Mouse (Mus musculus) embryonic facial prominence, embryonic 12.5 days (tissue): ENCODE data around the gene Cnp. TPM values are rescaled to one million over a fixed set of nuclear protein-coding genes. Genes with fewer than 3 reads are reported as not detected.
A peak's percentile ranks its signal among the peaks of the same experiment; 100 is the strongest.
"Not testable (repeated sequence)": the region's sequence is repeated elsewhere in the genome, so short reads cannot be mapped to it uniquely, and the experiment has no call there.

Source experiments
- ATAC-seq: fragments of 200-750 bp; cut with Nextera tagmentation; 2 replicates; pipeline ENCODE4 v1.8.0; 2017; ENCODE audit not compliant: insufficient number of reproducible peaks, insufficient read depth, low FRiP score, low TSS enrichment
- H3K27ac ChIP-seq: fragments of 300-500 bp; sonication (generic); 2 replicates; pipeline ENCODE4 v1.5.1; 2016; ENCODE audit warnings: mild to moderate bottlenecking
- H3K27me3 ChIP-seq: fragments of 300-500 bp; sonication (generic); 2 replicates; pipeline ENCODE4 v1.6.1; 2016; ENCODE audit warnings: mild to moderate bottlenecking, moderate library complexity
- H3K36me3 ChIP-seq: fragments of 300-500 bp; sonication (generic); 2 replicates; pipeline ENCODE4 v1.6.1; 2016; ENCODE audit warnings: mild to moderate bottlenecking
- H3K4me1 ChIP-seq: fragments of 300-500 bp; sonication (generic); 2 replicates; pipeline ENCODE4 v1.6.1; 2016
- H3K4me2 ChIP-seq: fragments of 300-500 bp; sonication (generic); replicated peaks from 2 replicates; pipeline ENCODE4 v1.6.1; 2016; ENCODE audit warnings: mild to moderate bottlenecking, moderate library complexity
- H3K4me3 ChIP-seq: fragments of 300-500 bp; sonication (generic); 2 replicates; pipeline ENCODE4 v1.5.1; 2016; ENCODE audit warnings: mild to moderate bottlenecking
- H3K9ac ChIP-seq: fragments of 300-500 bp; sonication (generic); 2 replicates; pipeline ENCODE4 v1.6.1; 2016; ENCODE audit warnings: mild to moderate bottlenecking, moderate library complexity
- H3K9me3 ChIP-seq: fragments of 300-500 bp; sonication (generic); 2 replicates; pipeline ENCODE4 v1.6.1; 2016; ENCODE audit warnings: mild to moderate bottlenecking, moderate library complexity
- WGBS: fragments of 180-500 bp; shearing (Covaris S2); methylation state at CpG from one replicate; pipeline ENCODE4 v1.1.7; 2016; 5-methylcytosine and 5-hydroxymethylcytosine counted together
- polyA plus RNA-seq: library from polyadenylated mRNA; unstranded; fragments of >200 nt; fragmentation: Nextera tagmentation; extraction: Ambion mirVana; gene quantifications from 2 replicates; pipeline ENCODE4 v1.2.1, GENCODE M21; 2016

The Cnp gene
- polyA plus RNA-seq, 1 experiment from 2014 or later: 37.2 TPM

- Histone ChIP-seq H3K27ac (no peak overlapping the region), H3K9me3 (no peaks in the 10 kb centered on the region), H3K4me3 (no peak overlapping the region), H3K9ac (no peak overlapping the region), H3K36me3 (0 out of 2 replicates have a peak, but pooled peaks cover 14% of the 10 kb centered on the region), H3K4me1 (0 out of 2 replicates have a peak, but pooled peaks cover 6% of the 10 kb centered on the region), H3K27me3 (no peaks in the 10 kb centered on the region), H3K4me2 (no peak overlapping the region)
- WGBS: 93% methylated on average over 6 of the region's 6 CpGs
- ATAC-seq: no peak
These were observed 36.9 kb downstream of the Cnp start for GRCm38 (mm10) chr11:100611627-100612026.

- WGBS: 94% methylated on average over 3 of the region's 3 CpGs
These were observed 38.5 kb downstream of the Cnp start for GRCm38 (mm10) chr11:100613241-100613640.

GRCm38 (mm10) chr11:100616332-100616731 is 41.6 kb downstream of the Cnp start:
- no peak for ATAC-seq
- no peak overlapping the region for H3K27ac ChIP-seq
- no peak overlapping the region for H3K4me3 ChIP-seq
- WGBS: 89% methylated on average over 5 of the region's 5 CpGs
- H3K27me3 ChIP-seq: no peaks in the 10 kb centered on the region
- no peak overlapping the region for H3K9ac ChIP-seq
- no peaks in the 10 kb centered on the region for H3K9me3 ChIP-seq
- H3K4me2 ChIP-seq: no peak overlapping the region
- peaks cover 22% of the 10 kb centered on the region for H3K4me1 ChIP-seq
- H3K36me3 ChIP-seq: 0 out of 2 replicates have a peak, but pooled peaks cover 10% of the 10 kb centered on the region

More at GRCm38 (mm10) chr11:100613241-100613640, 38.5 kb downstream of the Cnp start:
- no peak overlapping the region for H3K27ac ChIP-seq
- no peak for ATAC-seq
- H3K27me3 ChIP-seq: no peaks in the 10 kb centered on the region
- H3K4me1 ChIP-seq: peaks cover 15% of the 10 kb centered on the region
- no peak overlapping the region for H3K4me2 ChIP-seq
- no peaks in the 10 kb centered on the region for H3K9me3 ChIP-seq
- no peak overlapping the region for H3K9ac ChIP-seq
- H3K4me3 ChIP-seq: no peak overlapping the region
- 0 out of 2 replicates have a peak, but pooled peaks cover 11% of the 10 kb centered on the region for H3K36me3 ChIP-seq

- H3K4me3 ChIP-seq, H3K27me3 ChIP-seq, H3K27ac ChIP-seq, ATAC-seq, H3K9me3 ChIP-seq, H3K9ac ChIP-seq, H3K4me2 ChIP-seq, H3K36me3 ChIP-seq: not testable (repeated sequence)
- WGBS: 94% methylated on average over 7 of the region's 7 CpGs
- H3K4me1 ChIP-seq: peaks cover 22% of the 10 kb centered on the region
These were observed 42.1 kb downstream of the Cnp start for GRCm38 (mm10) chr11:100616836-100617235.

GRCm38 (mm10) chr11:100617480-100617879 is 42.8 kb downstream of the Cnp start:
- WGBS: 89% methylated on average over 4 of the region's 4 CpGs
- Histone ChIP-seq H3K9ac (0 out of 2 replicates have a peak overlapping the region, but pooled peaks have one; percentile 87), H3K27me3 (no peaks in the 10 kb centered on the region), H3K36me3 (0 out of 2 replicates have a peak, but pooled peaks cover 10% of the 10 kb centered on the region), H3K4me2 (0 out of 2 replicates have a peak overlapping the region, but pooled peaks have one; percentile 84), H3K4me1 (peaks cover 22% of the 10 kb centered on the region), H3K4me3 (peak overlapping the region; percentile 85; the same call in 1 of the 2 replicates), H3K27ac (no peak overlapping the region), H3K9me3 (no peaks in the 10 kb centered on the region)
- ATAC-seq: no peak

GRCm38 (mm10) chr11:100618761-100619484 is 44.2 kb downstream of the Cnp start, which contains the start of gene Nkiras2:
TSS of gene Nkiras2 (plus strand) at chr11:100619244.
- peak; percentile 48; the same call in 1 of the 2 replicates for ATAC-seq
- Histone ChIP-seq H3K27me3 (no peaks in the 10 kb centered on the region), H3K4me3 (peak within 1 kb of the TSS; percentile 85), H3K4me2 (peak within 1 kb of the TSS; percentile 84), H3K4me1 (peaks cover 28% of the 10 kb centered on the region), H3K9me3 (no peaks in the 10 kb centered on the region), H3K9ac (peak within 1 kb of the TSS; percentile 87), H3K27ac (peak within 1 kb of the TSS; percentile 90), H3K36me3 (0 out of 2 replicates have a peak, but pooled peaks cover 10% of the 10 kb centered on the region)
- WGBS: under 1% methylated on average over 36 of the region's 36 CpGs

GRCm38 (mm10) chr11:100619485-100619975 is 44.8 kb downstream of the Cnp start:
- peak overlapping the region; percentile 85 for H3K4me3 ChIP-seq
- H3K27me3 ChIP-seq: no peaks in the 10 kb centered on the region
- H3K4me2 ChIP-seq: peak overlapping the region; percentile 84
- under 1% methylated on average over 40 of the region's 40 CpGs for WGBS
- peak; percentile 94 for ATAC-seq
- peaks cover 32% of the 10 kb centered on the region for H3K4me1 ChIP-seq
- H3K9me3 ChIP-seq: no peaks in the 10 kb centered on the region
- H3K27ac ChIP-seq: peak overlapping the region; percentile 90
- peaks cover 14% of the 10 kb centered on the region; the same call in 1 of the 2 replicates for H3K36me3 ChIP-seq
- H3K9ac ChIP-seq: peak overlapping the region; percentile 87

- peaks cover 32% of the 10 kb centered on the region for H3K4me1 ChIP-seq
- ATAC-seq: no peak
- H3K4me2 ChIP-seq: peak within 1 kb of the TSS; percentile 84
- H3K27me3 ChIP-seq: no peaks in the 10 kb centered on the region
- no peaks in the 10 kb centered on the region for H3K9me3 ChIP-seq
- peak within 1 kb of the TSS; percentile 87 for H3K9ac ChIP-seq
- peak within 1 kb of the TSS; percentile 90 for H3K27ac ChIP-seq
- H3K36me3 ChIP-seq: peaks cover 19% of the 10 kb centered on the region; the same call in 1 of the 2 replicates
- 6% methylated on average over 11 of the region's 11 CpGs for WGBS
- H3K4me3 ChIP-seq: peak within 1 kb of the TSS; percentile 85
These were observed 45.3 kb downstream of the Cnp start, which contains the start of gene Dnajc7 for GRCm38 (mm10) chr11:100619982-100620381. TSS of gene Dnajc7 (minus strand) at chr11:100620168.

- ATAC-seq: peak; percentile 71
These were observed 48.0 kb downstream of the Cnp start for GRCm38 (mm10) chr11:100622714-100623113.

GRCm38 (mm10) chr11:100623867-100624266 is 49.2 kb downstream of the Cnp start:
- Histone ChIP-seq H3K36me3 (peaks cover 33% of the 10 kb centered on the region), H3K4me3 (peak overlapping the region; percentile 65), H3K9ac (peak overlapping the region; percentile 81), H3K4me2 (peak overlapping the region; percentile 65), H3K4me1 (peaks cover 15% of the 10 kb centered on the region), H3K9me3 (no peaks in the 10 kb centered on the region), H3K27ac (no peak overlapping the region), H3K27me3 (no peaks in the 10 kb centered on the region)
- WGBS: 59% methylated on average over 5 of the region's 5 CpGs
- ATAC-seq: no peak

More at GRCm38 (mm10) chr11:100622714-100623113, 48.0 kb downstream of the Cnp start:
- Histone ChIP-seq H3K9me3 (no peaks in the 10 kb centered on the region), H3K27ac (peak overlapping the region; percentile 86), H3K4me1 (peaks cover 23% of the 10 kb centered on the region), H3K4me3 (peak overlapping the region; percentile 65), H3K9ac (peak overlapping the region; percentile 81), H3K36me3 (peaks cover 33% of the 10 kb centered on the region), H3K27me3 (no peaks in the 10 kb centered on the region), H3K4me2 (peak overlapping the region; percentile 65)
- under 1% methylated on average over 24 of the region's 24 CpGs for WGBS

- 91% methylated on average over 23 of the region's 23 CpGs for WGBS
- H3K9me3 ChIP-seq: no peaks in the 10 kb centered on the region
- no peaks in the 10 kb centered on the region for H3K27me3 ChIP-seq
- ATAC-seq: no peak
- H3K36me3 ChIP-seq: peaks cover 33% of the 10 kb centered on the region
- H3K4me1 ChIP-seq: peaks cover 10% of the 10 kb centered on the region
- H3K4me3 ChIP-seq: no peak overlapping the region
- H3K27ac ChIP-seq: no peak overlapping the region
- no peak overlapping the region for H3K4me2 ChIP-seq
- H3K9ac ChIP-seq: no peak overlapping the region
These were observed 51.3 kb downstream of the Cnp start for GRCm38 (mm10) chr11:100625754-100626700.
